Mouse (Mus musculus) T-helper 17 cell (primary cell): ENCODE data around the gene Aunip.
"Not testable (repeated sequence)": the region's sequence is repeated elsewhere in the genome, so short reads cannot be mapped to it uniquely, and the experiment has no call there.

Source experiments
- in situ Hi-C, 2 experiments: fragments of 300-600 bp; cut with MboI, MseI; formaldehyde crosslinking; loops; 1 replicate in 1 of 2; 2 replicates in 1 of 2; pipeline ENCODE4 v1.15.1; 2025; ENCODE audit warnings: high pct_unique_total_duplicates in 2 of 2

The Aunip gene

DNA sequence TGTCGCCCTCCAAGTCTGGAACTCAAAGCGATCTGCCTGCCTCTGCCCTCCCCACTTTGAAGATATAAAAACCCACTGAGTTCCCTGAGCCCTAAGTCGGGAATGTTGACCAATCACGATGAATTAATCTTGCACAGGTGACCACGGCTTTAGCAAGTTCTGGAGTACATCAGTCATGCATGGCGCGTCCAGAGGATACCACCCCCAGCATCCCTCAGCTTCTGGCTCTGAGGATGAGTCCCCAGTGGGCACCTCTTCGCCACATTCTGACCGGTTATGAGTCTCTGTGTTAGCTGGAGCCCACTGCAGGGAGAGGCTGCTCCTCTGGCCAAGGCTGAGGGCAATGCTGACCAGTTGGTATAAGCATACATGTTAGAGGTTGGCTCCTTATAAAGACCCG lies 26.6 kb upstream of the Aunip start:
- in situ Hi-C loops = no loop called here

DNA sequence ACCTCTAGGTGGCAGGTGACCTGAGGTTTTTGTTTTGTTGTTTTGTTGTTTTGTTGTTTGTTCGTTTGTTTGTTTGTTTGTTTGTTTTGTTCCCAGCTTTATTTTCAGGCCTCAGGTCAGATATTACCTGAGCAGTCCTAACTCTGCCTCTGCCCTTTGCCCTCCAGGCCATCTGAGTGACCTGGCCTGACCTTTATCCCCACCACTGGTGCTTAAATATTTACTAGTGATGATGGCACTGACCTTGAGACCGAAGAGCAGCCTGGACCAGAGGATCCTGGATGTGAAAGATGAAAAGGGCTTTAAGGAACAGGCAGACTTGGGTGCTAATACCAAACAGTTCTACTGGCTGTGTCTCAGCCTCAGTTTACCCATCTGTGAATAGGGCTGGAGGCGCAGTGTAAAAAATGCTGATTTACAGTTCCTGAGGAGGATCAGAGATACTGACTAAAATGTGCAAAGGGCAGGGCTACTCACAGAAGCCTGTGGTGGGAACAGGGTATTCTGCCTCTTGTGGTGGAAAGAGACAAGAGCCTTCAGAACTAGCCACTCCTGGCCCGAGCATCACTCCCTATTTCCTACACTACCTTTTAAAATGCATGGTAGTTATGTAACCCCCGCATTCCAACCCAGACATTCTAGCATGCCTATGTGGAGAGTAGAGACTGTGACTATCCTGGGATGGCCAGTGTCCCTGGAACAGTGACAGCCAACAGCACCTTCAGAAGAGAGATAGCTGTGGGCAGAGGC lies 25.5 kb upstream of the Aunip start:
- in situ Hi-C loops = no loop called here

DNA sequence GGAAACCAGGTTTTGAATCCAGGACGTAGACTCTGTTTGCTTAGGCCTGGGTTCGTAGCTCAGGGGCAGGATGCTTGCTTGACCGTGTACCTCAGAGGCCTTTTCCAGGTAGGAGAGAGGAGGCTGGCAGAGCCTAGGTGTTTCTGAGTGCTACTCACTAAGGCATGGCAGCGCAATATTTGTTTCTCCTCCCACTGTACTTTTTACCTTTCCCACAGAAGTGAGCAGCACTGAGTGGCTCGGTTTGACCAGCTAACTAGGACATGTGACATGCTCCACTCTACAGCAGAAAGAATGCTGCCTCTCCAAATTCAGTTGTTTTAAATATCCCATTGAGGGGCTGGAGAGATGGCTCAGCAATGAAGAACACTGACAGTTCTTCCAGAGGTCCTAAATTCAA lies 22.6 kb upstream of the Aunip start:
- in situ Hi-C loops = no loop called here

DNA sequence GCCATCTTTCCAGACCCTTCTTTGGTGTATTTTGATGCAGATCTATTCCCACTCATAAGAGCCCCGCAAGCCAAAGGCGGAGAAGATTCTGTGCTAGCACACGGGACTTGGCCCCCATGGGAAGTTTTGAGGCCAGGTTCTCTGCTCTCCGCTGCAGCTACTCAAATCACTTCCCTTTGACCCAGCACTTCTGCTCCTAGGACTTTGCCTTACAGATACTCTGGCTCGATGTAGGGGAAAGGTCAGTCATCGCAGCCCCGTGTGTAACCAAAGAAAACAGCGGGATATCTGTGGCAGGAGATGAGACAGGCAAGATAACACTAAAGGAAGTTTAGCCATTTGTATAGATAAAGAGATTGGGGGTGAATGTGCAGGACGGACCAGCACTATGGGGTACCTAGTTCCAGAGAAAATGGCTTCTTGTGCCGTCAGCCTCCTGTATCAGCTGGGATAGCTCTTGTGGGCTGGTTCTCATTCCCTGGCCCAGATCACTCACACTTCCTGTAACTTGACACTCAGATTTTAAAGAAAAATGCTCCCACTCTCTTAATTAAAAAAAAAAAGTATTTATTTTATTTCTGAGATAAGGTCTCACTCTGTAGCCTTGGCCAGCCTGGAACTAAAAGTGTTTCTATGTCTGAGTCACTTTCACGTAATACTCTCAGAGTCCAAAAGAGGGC lies 20.7 kb upstream of the Aunip start:
- in situ Hi-C loops = no loop called here

DNA sequence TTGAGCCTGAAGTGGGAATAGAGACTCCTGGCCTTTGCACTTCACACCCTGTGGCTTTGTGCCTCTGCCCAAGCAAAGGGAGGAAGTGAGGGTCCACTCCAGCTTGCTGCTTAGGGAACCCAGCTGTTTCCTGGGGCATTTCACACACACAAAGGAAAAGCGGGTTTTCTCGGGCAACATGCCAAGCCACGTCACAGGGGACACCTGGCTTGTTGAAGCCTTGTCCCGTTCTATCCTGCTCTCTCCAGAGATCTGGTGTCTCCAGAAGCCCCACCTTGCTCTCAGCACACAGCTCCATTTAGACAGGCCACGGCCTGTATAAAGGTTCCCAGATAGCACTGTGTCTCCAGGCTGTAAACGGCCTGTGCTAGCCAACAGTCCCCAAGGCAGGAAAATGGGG lies 19.1 kb upstream of the Aunip start:
- in situ Hi-C loops = no loop called here

DNA sequence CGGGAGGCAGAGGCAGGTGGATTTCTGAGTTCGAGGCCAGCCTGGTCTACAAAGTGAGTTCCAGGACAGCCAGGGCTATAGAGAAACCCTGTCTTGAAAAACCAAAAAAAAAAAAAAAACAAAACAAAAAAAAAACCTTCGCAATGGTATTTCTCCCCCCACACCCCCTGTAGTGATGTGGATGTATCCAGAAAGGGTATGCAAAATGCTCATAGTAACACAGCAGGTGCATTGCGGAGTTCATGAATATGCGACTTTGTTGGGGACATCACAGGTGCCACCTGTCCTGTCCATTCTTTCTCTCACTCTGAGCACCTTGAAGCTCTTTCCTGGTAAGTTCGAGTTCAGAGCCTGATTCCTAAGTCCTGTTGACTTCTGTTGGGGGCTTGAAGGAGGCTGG lies 16.6 kb upstream of the Aunip start:
- in situ Hi-C loops = not testable (repeated sequence)

DNA sequence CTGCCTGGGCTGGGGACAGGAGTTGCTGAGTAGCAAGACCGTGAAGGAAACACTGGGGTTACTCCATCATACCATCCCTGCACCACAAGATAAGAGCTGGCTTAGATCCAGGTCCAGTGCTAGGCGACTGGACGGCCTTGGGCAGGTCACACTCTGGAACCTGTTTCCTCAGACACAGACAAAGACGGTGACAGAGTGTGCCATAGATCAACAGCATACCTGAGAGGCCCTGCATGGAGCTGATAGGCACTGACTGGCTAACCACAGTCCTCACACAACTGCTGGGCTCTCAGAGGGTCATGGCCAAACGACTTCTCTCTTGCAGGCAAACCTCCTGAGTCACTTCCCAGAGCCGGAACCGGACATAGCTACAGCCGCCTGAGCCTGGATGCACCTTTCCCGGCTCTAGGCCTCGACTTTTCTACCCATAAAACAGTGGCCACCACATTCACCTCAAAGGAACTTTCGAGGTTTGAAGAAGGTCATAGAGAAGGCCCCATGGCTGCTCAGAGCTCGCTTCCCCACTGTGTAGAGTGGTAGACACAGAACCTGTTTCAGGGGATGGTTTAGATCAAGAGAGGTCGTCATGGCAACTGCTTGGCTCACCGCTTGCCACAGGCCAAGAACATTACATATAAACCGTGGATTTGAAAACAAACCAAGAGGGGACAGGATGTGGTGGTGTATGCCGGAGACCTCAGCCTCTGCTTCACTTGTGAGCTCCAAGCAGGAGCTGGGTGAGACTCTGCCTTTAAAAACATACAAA lies 15.8 kb upstream of the Aunip start:
- in situ Hi-C loops = no loop called here

DNA sequence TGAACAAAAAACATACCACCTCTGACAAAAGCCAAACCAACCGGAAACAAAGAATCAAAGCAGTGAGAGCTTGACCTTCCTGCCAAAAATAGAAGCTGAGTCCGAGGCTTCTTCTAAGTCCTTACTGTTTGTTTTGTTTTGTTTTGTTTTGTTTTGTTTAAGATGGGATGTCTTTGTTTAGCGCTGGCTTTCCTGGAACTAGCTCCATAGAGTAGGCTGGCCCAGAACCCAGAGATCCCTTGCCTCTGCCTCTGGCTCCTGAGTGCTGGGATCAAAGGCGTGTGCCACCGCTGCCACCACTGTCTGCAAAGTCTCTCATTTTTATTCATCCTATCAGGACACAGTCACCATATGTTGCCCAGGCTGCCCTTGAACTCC lies 15.3 kb upstream of the Aunip start:
- in situ Hi-C loops = no loop called here

DNA sequence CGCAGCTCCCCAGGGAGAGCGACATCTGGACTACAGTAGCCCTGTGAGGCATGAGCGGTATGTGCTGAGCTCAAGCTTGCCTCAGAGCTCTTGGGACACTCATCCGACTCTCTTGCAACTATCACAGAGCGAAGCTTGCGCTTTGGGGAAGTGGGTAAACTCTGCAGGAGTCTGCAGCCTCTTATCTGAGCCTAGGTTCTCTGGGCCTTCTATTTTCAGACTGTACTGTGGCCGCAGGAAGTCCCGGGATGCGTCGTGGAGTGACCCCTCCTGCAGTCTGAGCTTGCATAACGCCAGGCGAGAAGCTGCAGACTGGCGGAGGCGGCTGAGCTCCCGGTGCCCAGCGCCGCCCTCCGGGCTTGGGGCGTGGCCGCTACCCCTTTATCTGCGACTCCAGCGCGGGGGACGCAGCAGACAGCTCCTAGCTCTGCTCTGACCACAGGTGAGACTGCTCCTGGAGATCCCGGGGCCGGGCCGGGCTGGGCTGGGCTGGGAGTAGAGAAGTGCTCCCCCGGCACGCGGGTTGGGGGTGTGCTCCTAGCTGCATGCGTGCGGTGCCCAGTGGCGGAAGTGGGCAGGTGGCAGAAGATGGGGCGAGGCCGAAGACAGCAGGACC lies 14.1 kb upstream of the Aunip start, which contains the start of gene Paqr7:
Paqr7 (plus strand) TSS at position 103 of the 616 bp plus-strand sequence.
- in situ Hi-C loops = no loop called here

DNA sequence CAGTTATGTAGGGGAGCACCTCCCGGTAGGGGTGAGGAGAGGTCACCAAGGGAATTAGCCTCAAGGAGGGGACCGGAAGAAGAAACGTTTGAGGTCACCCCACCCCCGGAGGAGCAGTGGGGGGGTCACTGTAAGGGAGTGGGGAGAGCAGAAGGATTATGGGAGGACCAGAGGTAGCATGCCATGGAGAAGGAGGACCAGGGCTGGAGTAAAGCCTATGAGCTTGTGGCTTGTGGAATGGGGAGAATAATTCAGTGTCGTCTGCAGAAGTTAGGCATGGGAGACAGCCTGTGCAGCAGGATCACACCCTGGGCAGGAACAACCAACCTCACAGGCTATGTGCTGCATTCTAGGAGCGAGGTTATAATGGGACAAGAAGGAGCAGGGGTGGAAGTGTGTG lies 13.6 kb upstream of the Aunip start:
- in situ Hi-C loops = no loop called here

DNA sequence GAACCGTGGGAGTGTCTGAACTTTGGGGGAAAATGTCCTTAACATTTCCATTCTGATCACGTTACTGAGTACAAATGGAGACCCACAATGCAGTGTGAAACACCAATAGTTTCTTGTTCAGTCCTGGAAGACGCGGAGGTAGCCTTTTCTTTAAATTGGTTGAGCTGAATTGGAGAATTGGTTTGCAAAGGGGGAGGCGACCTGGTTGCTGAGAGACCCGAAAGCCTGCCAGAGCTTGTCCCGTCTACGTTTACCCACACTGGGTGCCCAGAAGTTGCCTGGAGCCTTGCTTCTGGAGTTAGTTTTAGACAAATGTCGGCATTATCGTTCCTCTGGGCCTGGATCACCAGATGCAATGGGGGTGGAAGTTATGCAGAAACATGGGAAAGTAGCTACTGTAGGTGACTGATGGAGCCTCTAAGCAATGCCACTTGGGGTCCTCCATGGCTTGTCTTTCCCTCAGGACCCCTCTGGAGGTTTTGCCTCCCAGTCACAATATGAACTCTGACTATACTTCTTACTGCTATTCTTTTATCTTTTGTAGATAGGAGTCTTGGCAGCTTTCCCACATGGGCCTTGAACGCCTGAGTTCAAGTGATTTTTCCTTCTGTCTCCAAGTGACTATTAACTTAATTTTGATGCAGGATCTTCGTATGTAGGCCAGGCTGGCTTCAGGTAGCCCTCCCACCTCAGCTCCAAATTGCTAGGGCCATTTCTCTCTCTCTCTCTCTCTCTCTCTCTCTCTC lies 12.6 kb upstream of the Aunip start:
- in situ Hi-C loops = no loop called here

DNA sequence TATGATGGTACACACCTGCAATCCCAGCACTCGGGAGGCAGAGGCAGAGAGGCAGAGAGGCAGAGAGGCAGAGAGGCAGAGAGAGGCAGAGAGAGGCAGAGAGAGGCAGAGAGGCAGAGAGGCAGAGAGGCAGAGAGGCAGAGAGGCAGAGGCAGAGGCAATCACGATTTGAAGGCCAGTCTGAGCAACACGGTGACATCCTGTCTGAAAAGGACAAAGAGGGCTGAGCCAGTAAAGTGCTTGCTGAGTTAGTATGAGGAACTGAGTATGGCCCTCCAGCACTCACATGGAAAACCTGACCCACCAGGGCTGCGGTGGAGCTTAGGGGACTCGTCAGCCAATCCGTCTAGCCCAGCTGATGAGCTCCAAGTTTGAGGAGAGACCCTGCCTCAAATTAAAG lies 11.8 kb upstream of the Aunip start:
- in situ Hi-C loops = not testable (repeated sequence)

DNA sequence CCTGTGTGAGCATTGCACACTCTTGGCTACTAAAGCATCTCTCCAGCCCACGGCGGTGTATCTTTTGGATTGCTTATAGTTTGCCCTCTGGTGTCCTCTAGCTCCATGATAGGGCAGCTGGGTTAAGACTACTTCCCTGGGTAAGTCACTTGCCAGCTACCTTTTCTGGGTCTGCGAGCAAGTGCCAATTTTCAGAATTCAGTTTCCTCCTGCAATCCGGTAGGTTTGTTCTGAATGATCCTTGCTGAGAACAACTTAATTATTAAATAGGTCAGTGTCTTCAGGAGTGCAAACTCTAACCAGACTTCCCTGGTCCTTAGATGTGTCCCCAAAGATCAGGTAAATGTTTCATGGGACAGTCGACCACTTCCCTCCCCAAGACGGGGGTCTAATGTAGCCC lies 9.7 kb upstream of the Aunip start:
- in situ Hi-C loops = no loop called here

DNA sequence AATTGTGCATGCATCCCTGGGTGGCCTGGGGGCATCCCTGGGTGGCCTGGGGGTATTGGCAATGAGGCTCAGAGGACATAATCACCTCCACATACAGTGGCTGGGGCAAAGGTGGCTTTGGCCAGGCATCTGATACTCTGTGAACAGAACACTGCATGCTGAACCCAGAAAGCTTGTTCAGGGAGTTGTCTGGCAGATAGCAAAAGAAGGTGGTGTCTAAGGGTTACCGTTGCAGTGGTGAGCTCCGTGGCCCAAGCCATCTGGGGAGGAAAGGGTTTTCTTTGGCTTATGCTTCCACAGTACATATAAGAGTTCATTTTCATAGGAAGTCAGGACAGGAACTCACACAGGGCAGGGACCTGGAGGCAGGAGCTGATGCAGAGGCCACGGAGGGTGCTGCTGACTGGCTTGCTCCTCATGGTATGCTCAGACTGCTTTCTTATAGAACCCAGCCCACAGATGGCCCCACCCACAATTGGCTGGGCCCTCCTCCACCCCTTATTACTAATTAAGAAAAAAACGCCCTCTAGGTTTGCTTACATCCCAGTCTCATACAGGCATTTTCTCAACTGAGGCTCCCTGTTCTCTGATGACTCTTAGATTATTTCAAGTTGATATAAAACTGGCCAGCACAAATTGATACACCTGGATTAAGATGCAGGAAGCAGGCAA lies 7.0 kb upstream of the Aunip start:
- in situ Hi-C loops = no loop called here

DNA sequence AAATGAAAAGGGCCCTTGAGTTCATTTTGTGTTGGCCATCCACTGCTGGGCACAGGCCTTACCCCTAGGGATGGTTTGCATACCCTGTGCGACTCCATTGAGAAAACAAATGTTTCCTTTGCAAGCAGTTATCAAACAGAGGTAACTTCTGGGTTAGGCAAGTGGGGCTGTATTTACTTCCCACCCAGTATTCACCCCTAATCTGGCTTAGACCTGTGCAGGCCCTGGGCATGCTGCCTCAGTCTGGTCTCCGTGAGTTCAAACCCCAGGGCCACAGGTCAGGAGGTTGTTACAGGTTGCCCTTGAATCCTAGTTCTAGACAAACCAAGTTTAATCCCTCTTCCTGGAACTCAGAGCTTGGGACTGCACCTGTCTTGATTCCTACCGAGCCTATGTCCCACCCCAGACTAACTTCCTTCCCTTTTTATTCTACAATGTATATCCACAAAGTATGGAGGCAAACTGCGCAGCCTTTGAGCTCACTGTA lies 5.5 kb upstream of the Aunip start:
- in situ Hi-C loops = no loop called here

DNA sequence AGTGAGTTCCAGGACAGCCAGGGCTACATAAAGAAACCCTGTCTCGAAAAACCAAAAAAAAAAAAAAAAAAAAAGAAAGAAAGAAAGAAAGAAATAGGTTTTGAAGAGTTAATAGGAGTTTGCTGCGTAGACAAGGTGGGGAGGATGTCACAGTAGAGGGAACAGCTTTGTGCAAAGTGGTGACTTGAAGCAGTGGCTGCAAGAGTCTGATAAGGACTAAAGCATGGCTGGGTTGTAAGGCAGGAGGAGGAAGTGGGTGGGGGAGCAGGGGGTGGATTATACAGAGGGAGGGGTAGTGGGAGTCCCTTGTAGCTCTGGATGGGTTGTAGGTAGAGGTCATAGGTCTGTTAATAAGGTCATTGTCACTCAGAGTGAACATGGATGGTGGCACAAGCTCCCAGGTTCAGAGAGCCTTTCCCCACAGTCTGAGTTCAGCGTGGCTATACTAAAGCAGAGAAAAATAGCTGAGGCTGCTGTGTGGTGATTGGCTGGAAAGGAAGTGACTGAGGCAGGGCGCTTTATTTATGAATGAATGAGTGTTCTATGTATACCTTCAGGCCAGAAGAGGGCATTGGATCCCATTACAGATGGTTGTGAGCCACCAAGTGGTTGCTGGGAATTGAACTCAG lies 4.7 kb upstream of the Aunip start:
- in situ Hi-C loops = no loop called here

DNA sequence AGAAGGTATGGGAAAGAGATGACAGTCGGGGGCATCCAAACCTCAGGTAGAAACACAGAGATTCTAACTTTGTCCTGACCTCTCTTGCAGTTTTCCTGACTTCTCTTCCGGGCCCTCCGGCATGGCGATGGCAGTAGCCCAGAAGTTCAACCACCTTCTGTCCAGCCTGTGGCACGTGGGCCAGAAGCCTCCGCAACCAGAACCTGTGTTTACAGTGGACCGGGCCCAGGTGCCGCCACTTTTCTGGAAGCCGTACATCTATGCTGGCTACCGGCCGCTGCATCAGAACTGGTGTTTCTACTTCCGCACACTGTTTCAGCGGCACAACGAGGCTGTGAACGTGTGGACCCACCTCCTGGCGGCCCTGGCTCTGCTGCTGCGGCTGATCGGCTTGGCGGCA lies 4.1 kb upstream of the Aunip start:
- in situ Hi-C loops = no loop called here

DNA sequence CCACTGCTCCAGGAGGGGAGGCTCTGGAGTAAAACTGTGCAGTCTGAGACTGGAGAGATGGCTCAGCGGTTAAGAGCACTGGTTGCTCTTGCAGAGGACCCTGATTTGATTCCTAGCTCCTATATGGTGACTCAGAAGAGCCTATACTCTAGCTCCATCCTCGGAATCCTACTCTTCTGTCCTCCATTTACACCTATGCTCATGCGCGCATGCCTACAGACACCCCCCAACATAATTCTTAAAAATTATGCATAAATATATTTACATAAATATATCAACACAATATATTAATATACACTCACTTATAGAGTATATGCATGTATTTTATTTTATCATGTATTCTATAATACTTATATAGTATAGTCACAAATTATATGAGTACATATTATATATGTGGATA lies 403 bp upstream of the Aunip start:
- in situ Hi-C loops = no loop called here

DNA sequence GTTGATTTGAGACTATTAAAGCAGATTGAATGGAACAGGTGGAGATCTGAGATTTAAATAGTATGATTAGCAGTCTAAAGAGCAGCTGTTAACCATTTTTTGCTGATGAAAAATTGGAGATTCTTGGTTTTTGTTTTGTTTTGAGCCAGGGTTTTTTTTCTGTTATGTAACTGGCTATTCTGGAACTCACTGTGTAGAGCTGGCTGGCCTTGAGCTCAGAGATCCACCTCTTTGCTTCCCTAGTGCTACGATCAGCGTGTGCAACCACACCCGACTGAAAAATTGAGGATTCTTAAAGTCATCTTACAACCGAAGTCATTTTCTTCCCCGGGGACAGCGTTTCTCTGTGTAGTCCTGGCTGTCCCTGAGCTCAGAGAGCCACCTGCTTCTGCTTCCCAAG lies 931 bp downstream of the Aunip start:
- in situ Hi-C loops = no loop called here

DNA sequence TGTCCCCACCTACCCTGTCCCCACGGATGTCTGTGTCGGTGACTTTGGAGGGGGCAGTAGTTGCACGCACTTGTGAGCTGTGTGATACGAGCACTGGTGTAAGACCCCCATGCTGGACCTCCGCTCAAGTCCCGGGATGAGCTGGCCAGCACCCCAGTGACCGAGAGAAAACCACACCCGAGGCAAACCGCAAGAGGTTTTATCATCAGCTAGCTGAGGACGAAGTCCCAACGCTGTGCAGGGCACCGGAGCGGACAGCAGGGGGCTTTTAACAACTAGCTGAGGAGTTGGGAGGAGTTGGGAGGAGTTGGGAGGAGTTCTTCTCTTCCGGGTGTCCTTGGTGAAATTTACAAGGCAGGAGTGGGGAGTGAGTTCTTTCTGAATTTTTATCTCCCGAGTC lies 2.0 kb downstream of the Aunip start:
- in situ Hi-C loops = no loop called here
